Mouse (Mus musculus) midbrain, postnatal 0 days (tissue): Measurements from ENCODE around the gene Cnot1. TPM values are rescaled to one million over a fixed set of nuclear protein-coding genes. Genes with fewer than 3 reads are reported as not detected.

Experiments
- ATAC-seq: fragments of 200-750 bp; cut with Nextera tagmentation; 2 replicates; pipeline ENCODE4 v1.8.0; 2017; ENCODE audit warnings: moderate number of reproducible peaks, mild to moderate bottlenecking, moderate TSS enrichment, moderate library complexity; ENCODE audit not compliant: low FRiP score
- DNase-seq: peaks from one replicate; pipeline ENCODE4 v3.0.0-alpha.2; 2015; ENCODE audit warnings: low spot score
- H3K27ac ChIP-seq: fragments of 300-500 bp; sonication (generic); 2 replicates; pipeline ENCODE4 v1.5.1; 2014; ENCODE audit warnings: low read depth, mild to moderate bottlenecking, low read length, mixed read lengths
- H3K27me3 ChIP-seq: fragments of 300-500 bp; sonication (generic); 2 replicates; pipeline ENCODE4 v1.6.1; 2014; ENCODE audit warnings: low read length, control low read depth, mixed read lengths; ENCODE audit not compliant: insufficient read depth
- H3K36me3 ChIP-seq: fragments of 300-500 bp; sonication (generic); 2 replicates; pipeline ENCODE4 v1.6.1; 2014; ENCODE audit warnings: low read length, control low read depth, mixed read lengths; ENCODE audit not compliant: insufficient read depth
- H3K4me1 ChIP-seq: fragments of 300-500 bp; sonication (generic); 2 replicates; pipeline ENCODE4 v1.6.1; 2014; ENCODE audit warnings: mild to moderate bottlenecking, control low read depth, antibody characterized with exemption, low read length, mixed read lengths; ENCODE audit not compliant: insufficient read depth
- H3K4me2 ChIP-seq: fragments of 300-500 bp; sonication (generic); 2 replicates; pipeline ENCODE4 v1.6.1; 2014; ENCODE audit warnings: low read depth, mild to moderate bottlenecking, low read length, mixed read lengths; ENCODE audit not compliant: poor library complexity, severe bottlenecking
- H3K4me3 ChIP-seq: fragments of 300-500 bp; sonication (generic); 2 replicates; pipeline ENCODE4 v1.5.1; 2014; ENCODE audit warnings: low read depth, mild to moderate bottlenecking, low read length, moderate library complexity
- H3K9ac ChIP-seq: fragments of 300-500 bp; sonication (generic); replicated peaks from 2 replicates; pipeline ENCODE4 v1.6.1; 2014; ENCODE audit warnings: mild to moderate bottlenecking, low read length, moderate library complexity, mixed read lengths; ENCODE audit not compliant: poor library complexity, severe bottlenecking
- H3K9me3 ChIP-seq: fragments of 300-500 bp; sonication (generic); 2 replicates; pipeline ENCODE4 v1.6.1; 2016; ENCODE audit warnings: low read length, control low read depth
- CTCF ChIP-seq: IDR thresholded peaks from 2 replicates; pipeline ENCODE4 v1.5.1; 2016; ENCODE audit warnings: antibody characterized with exemption, mild to moderate bottlenecking
- WGBS: fragments of 180-500 bp; shearing (Covaris S2); extraction: QIAGEN DNeasy Blood & Tissue Kit; methylation state at CpG from one replicate; pipeline ENCODE4 v1.1.7; 2014; 5-methylcytosine and 5-hydroxymethylcytosine counted together
- polyA plus RNA-seq: library from polyadenylated mRNA; unstranded; fragments of >200 nt; fragmentation: Nextera tagmentation; extraction: Ambion mirVana; gene quantifications from 2 replicates; pipeline ENCODE4 v1.2.1, GENCODE M21; 2015
- total RNA-seq: library from RNA; depleted of rRNA; stranded (reverse); fragments of >200 nt; gene quantifications from 2 replicates; pipeline ENCODE4 v1.2.3, GENCODE M21; 2014

Gene Cnot1
- total and polyA plus RNA-seq, 2 experiments from 2014 or later, result 26.9 to 177 TPM

GRCm38 (mm10) chr8:95848734-95849464 is 41.6 kb upstream of the Cnot1 start:
- 94% methylated on average over 19 of the region's 19 CpGs for WGBS

GRCm38 (mm10) chr8:95848061-95848551 is 40.8 kb upstream of the Cnot1 start:
- no peak overlapping the region for H3K27ac ChIP-seq
- DNase-seq (no peak), ATAC-seq (no peak)
- H3K4me1 ChIP-seq, result peaks cover 5% of the 10 kb centered on the region; the same call in 1 of the 2 replicates
- no peak overlapping the region for H3K9ac ChIP-seq
- no peaks in the 10 kb centered on the region for H3K27me3 ChIP-seq
- no peak overlapping the region for H3K4me3 ChIP-seq
- peaks cover 31% of the 10 kb centered on the region for H3K36me3 ChIP-seq
- H3K4me2 ChIP-seq, result no peak overlapping the region
- TF ChIP-seq CTCF, result no peak
- WGBS, result 86% methylated on average over 24 of the region's 24 CpGs
- no peaks in the 10 kb centered on the region for H3K9me3 ChIP-seq

More at GRCm38 (mm10) chr8:95848734-95849464, 41.6 kb upstream of the Cnot1 start:
- no peak overlapping the region for H3K4me3 ChIP-seq
- no peaks in the 10 kb centered on the region for H3K9me3 ChIP-seq
- no peak overlapping the region for H3K27ac ChIP-seq
- DNase-seq (no peak), ATAC-seq (no peak)
- H3K36me3 ChIP-seq, result peaks cover 25% of the 10 kb centered on the region
- no peaks in the 10 kb centered on the region for H3K27me3 ChIP-seq
- no peak for TF ChIP-seq CTCF
- no peak overlapping the region for H3K4me2 ChIP-seq
- no peak overlapping the region for H3K9ac ChIP-seq
- H3K4me1 ChIP-seq, result peaks cover 8% of the 10 kb centered on the region; the same call in 1 of the 2 replicates

GRCm38 (mm10) chr8:95845026-95845425 is 37.8 kb upstream of the Cnot1 start:
- Histone ChIP-seq H3K4me3 (no peak overlapping the region), H3K4me2 (no peak overlapping the region), H3K9ac (no peak overlapping the region), H3K4me1 (no peaks in the 10 kb centered on the region), H3K27ac (no peak overlapping the region), H3K27me3 (no peaks in the 10 kb centered on the region), H3K9me3 (no peaks in the 10 kb centered on the region), H3K36me3 (peaks cover 55% of the 10 kb centered on the region)
- no peak for TF ChIP-seq CTCF
- DNase-seq (no peak), ATAC-seq (no peak)
- 97% methylated on average over 7 of the region's 7 CpGs for WGBS

- no peak for TF ChIP-seq CTCF
- Histone ChIP-seq H3K27me3 (no peaks in the 10 kb centered on the region), H3K9ac (no peak overlapping the region), H3K36me3 (peaks cover 57% of the 10 kb centered on the region), H3K4me3 (no peak overlapping the region), H3K4me2 (no peak overlapping the region), H3K4me1 (no peaks in the 10 kb centered on the region), H3K9me3 (no peaks in the 10 kb centered on the region), H3K27ac (no peak overlapping the region)
- 96% methylated on average over 6 of the region's 6 CpGs for WGBS
- DNase-seq (no peak), ATAC-seq (no peak)
These were observed 36.7 kb upstream of the Cnot1 start for GRCm38 (mm10) chr8:95843968-95844367.

GRCm38 (mm10) chr8:95841436-95841835 is 34.2 kb upstream of the Cnot1 start:
- H3K4me3 ChIP-seq, result no peak overlapping the region
- no peak overlapping the region for H3K9ac ChIP-seq
- ATAC-seq, result no peak
- no peak for DNase-seq
- no peaks in the 10 kb centered on the region for H3K4me1 ChIP-seq
- H3K36me3 ChIP-seq, result peaks cover 59% of the 10 kb centered on the region
- H3K4me2 ChIP-seq, result no peak overlapping the region
- no peaks in the 10 kb centered on the region for H3K27me3 ChIP-seq
- H3K9me3 ChIP-seq, result no peaks in the 10 kb centered on the region
- no peak for TF ChIP-seq CTCF
- no peak overlapping the region for H3K27ac ChIP-seq
- WGBS, result 90% methylated on average over 15 of the region's 15 CpGs

- no peak overlapping the region for H3K4me3 ChIP-seq
- no peak for DNase-seq
- no peak for TF ChIP-seq CTCF
- H3K27me3 ChIP-seq, result no peaks in the 10 kb centered on the region
- over 99% methylated on average over 4 of the region's 4 CpGs for WGBS
- no peaks in the 10 kb centered on the region for H3K4me1 ChIP-seq
- ATAC-seq, result no peak
- peaks cover 50% of the 10 kb centered on the region for H3K36me3 ChIP-seq
- H3K9me3 ChIP-seq, result no peaks in the 10 kb centered on the region
- H3K9ac ChIP-seq, result no peak overlapping the region
- H3K4me2 ChIP-seq, result no peak overlapping the region
- no peak overlapping the region for H3K27ac ChIP-seq
These were observed 32.0 kb upstream of the Cnot1 start for GRCm38 (mm10) chr8:95839289-95839688.
